Mouse (Mus musculus): ENCODE results near the gene Zfp318.

The Zfp318 gene

DNA sequence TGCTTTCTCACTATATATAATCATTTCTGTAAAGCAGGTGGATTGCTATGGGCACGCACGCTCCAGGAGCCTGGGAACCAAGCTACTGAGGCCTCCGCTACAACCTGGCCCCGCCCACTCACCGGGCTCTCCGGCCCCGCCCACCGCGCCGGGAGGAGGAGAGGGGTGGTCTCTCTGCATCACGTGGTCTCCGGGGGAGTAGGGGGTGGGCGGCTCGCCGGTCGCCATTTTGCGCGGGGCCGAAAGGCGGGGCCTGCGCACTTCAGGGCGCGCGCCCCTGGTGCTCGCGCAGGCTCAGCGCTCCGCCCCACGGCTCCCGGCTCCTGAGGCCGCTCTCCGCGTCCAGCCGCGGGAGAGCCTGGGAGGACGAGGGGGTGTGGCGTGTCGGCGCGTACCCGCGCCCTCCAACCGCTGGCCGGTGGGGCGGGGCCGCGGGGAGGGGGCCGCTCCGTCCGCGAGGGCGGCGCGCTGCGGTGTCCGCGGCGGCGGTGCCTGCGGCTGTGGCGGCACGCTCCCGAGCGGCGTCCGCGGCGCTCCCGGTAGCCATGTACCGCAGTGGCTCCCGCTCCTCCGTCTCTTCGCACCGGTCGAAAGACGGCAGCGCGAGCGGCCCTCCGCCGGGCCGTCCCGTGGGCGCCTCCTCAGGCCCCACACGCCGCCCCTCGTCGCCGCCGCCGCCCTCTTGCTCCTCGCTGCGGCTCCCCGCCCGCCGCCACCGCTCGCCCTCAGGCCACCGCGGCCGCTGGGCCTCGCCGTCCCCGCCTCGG, at the start of gene Zfp318:
Gene Zfp318 (plus strand): TSS at position 438 of the 767 bp plus-strand sequence.
- DNase-seq (ENCODE audit: low spot score in 2 of 2), result peak; percentile 97

DNA sequence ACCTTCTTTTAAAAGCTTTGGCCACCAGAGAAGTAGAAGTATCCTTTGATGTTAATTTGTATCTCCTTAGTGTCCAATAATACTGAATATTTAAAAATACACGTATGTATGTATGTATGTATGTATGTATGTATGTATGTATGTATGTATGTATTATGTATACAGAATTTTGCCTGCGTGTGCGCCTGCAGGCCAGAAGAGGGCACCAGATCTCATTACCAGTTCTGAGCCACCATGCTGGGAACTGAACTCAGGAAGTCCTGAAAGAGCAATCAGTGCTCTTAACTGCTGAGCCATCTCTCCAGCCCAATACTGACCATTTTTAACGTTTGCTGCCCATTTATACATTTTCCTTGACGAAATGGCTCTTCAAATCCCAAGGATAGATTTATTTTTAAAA, 47.1 kb upstream of the Zfp318 start:
- DNase-seq (ENCODE audit: low spot score in 2 of 2), result no peak

DNA sequence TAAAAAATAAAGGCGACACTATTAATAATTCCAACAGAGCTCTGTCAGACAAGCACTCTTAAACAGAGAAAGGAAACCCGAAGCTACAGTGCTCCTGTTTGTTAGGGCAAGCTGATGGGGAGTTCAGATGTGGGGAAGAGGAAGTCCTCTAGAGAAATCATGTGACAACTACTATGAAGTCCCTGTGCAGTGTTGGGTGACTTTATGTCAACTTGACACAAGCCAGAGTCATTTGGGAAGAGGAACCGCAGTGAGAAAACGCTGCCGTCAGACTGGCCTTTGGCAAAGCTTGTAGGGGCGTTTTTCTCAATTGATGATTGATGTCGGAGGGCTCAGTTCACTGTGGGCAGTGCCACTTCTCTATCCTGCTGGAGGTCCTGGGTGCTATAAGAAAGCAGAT, 42.3 kb upstream of the Zfp318 start:
- no peak for DNase-seq (ENCODE audit: low spot score in 2 of 2)

GRCm38 (mm10) chr17:46351026-46351700, 32.4 kb upstream of the Zfp318 start:
- DNase-seq (ENCODE audit: low spot score in 2 of 2), result no peak

DNA sequence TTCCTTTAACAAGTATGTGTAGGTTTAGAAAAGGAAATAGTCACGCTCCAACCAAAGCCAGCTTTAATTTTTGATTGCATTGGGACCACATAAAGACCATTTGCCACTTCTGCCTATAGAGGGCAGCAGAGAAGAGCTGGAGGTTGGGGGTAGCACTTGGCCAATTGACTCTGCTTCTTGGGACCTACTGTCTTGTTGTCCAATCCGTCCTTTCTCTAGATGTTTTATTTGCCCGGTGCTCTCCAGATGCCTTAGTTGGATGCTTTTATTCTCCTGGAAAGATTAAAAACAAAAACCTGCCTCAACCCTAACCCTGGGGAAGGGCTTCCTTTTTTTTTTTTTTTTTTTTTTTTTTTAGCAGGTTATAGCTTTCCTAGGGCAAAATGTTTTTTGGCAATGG, 11.7 kb upstream of the Zfp318 start:
- DNase-seq (ENCODE audit: low spot score in 2 of 2), result peak in 1 of 2 experiments; percentile 8

DNA sequence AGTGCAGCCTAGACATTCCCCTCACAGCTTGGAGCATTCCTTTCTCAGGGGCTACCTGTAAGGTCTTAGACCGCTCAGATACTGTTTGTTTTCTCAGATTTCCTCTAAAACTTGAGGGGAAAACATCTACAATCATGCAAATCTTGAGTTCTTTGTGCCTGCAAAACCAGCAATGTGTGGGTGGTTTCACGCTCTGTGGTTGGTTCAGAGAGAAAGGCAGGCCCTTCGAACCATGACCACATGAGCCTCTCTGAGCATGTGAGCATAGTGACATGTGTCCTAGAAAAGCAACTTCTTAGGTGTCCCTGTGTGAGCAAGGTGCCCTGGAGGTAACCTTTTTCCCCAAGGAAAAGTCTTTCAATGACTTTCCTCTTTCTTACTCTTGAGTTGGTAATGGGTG, 5.0 kb upstream of the Zfp318 start:
- no peak for DNase-seq (ENCODE audit: low spot score in 2 of 2)

DNA sequence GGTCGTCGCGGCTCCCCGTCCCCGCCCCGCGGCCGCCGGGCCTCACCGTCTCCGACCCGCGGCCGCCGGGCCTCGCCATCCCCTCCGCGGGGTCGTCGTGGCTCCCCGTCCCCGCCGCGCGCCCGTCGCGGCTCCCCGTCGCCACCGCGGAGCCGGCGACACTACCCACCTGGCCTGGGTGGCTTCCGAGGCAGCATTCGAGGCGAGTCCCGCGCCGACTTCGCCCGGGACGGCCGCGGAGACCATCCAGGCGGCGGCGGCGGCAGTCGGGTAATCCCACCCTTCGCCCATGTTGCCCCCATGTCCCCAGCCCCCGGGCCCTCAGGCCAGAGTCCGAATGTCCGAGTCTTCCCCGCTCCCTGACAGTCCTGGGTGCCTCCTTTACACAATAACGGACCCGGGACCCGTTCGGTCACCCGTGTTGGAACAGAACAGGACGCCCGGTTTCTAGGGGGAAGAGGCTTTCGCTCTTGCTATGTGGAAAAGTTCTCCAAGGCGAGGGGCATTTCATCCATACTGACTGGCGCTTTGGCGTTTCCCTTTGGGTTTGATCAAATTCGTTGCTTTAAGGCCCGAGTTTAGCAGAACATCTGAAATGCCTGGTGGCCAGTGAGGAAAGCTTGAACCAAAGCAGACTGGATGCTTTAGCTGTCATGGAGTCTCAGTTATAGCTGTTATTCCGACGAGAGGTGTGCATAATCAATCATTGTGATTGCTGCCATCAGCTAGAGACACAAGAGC, 700 bp downstream of the Zfp318 start:
- DNase-seq (ENCODE audit: low spot score in 2 of 2), result peak in 1 of 2 experiments; percentile 49

DNA sequence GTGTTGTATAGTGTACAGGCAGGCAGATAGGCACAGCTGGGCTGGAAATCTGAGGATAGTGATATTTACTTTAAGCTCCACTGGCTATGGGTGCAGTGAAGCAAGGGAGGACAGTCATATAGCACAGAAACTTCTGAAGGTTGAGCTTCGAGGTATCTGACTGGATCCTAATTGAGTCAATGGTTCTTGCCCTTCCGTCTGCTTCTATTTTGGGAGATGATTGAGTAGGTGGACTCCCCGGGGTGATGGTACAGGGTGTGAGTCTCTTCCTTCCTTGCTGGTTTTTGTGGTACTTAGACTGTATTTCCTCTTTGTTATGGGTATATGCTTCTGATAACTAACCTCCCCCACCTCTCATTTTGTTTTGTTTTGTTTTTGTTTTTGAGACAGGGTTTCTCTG, 4.7 kb downstream of the Zfp318 start:
- DNase-seq (ENCODE audit: low spot score in 2 of 2), result no peak

GRCm38 (mm10) chr17:46393012-46393411, 9.5 kb downstream of the Zfp318 start:
- no peak for DNase-seq (ENCODE audit: low spot score in 2 of 2)

DNA sequence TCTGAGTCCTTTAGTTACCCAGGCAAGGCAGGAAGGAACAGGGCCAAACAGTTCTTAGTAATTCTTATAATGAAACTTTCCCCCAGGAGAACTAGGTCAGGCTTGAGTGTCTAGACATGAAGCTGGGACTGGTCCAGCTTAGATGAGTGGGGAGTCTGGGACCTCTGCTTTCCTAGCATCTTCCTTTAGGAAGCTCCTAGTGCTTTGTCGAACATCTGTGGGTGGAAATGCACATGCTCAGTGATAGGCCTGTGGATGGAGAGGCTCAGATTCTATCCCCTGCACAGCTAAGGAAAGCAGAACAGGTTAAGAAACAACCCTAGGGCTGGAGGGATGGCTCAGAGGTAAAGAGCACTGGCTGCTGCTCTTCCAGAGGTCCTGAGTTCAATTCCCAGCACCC, 11.1 kb downstream of the Zfp318 start:
- no peak for DNase-seq (ENCODE audit: low spot score in 2 of 2)

DNA sequence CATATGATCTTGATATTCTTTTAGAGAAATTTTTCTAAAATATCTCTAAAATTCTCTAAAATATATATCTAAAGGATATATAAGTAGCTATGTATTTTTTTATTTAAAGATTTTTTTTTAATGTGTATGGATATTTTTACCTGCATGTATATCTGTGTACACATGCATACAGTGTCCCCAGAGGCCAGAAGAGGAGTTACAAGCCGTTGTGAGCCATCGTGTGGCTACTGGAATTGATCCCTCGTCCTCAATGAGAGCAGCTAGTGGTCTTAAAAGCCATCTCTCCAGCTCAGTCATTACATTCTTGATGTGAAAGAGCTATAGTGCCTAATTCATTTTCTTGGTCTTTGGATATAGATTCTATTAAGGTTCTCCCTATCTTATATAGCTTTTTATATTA, 24.9 kb downstream of the Zfp318 start:
- no peak for DNase-seq (ENCODE audit: low spot score in 2 of 2)

- DNase-seq (ENCODE audit: low spot score in 2 of 2), result no peak
These were observed 35.1 kb downstream of the Zfp318 start for GRCm38 (mm10) chr17:46418628-46419027.

- DNase-seq (ENCODE audit: low spot score in 2 of 2), result no peak
These were observed 36.2 kb downstream of the Zfp318 start for GRCm38 (mm10) chr17:46419717-46420116.

GRCm38 (mm10) chr17:46426496-46426895, 43.0 kb downstream of the Zfp318 start:
- DNase-seq (ENCODE audit: low spot score in 2 of 2), result no peak

DNA sequence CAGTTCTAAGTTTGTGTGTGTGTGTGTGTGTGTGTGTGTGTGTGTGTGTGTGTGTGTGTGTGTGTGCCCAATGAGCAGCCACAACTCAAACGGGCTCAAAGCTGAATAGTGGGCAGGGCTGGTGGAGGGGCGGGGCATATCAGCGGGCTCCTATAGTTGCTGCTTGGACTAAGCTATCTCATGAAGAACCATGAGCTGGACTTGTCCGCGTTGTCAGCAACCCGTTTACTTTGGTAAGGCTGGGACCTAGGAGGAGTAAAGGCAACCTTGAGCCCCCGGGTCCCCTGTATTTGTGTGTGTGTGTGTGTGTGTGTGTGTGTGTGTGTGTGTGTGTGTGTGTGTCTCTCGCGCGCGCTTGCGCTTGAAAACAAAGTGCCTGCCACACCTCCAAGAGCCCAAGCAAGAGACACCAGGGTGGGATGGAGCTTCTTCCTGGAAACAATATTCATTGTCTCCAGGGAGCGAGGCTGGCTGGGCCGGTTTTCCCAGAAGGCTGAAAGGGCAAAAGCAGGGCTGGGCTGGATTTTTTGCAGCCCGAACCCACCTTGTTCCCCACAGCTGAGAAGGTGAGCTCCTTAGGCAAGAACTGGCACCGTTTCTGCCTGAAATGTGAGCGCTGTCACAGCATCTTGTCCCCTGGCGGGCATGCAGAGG, 45.4 kb downstream of the Zfp318 start, which contains the start of gene Crip3:
Gene Crip3 (plus strand): TSS at position 166 of the 654 bp plus-strand sequence.
- DNase-seq (ENCODE audit: low spot score in 2 of 2), result no peak

DNA sequence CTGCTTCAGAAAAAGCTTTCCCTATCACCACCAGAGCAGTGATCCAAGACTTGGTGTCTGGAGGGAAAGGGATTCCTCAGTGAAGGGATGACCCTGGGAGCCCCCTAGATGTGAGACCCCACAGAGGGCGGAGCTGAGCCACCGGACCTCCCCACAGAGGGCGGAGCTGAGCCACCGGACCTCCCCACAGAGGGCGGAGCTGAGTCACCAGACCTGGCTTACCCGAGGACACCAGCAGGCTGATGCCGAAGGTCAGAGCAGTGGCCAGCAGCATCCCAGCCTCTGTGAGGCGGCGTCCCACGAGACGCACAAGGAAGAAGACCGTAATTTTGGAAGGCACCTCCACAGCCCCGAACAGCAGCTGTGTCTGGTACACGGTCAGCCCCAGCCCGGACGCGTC, 50.1 kb downstream of the Zfp318 start:
- DNase-seq (ENCODE audit: low spot score in 2 of 2), result no peak

- no peak for DNase-seq (ENCODE audit: low spot score in 2 of 2)
These were observed 53.3 kb downstream of the Zfp318 start for GRCm38 (mm10) chr17:46436672-46437366.

DNA sequence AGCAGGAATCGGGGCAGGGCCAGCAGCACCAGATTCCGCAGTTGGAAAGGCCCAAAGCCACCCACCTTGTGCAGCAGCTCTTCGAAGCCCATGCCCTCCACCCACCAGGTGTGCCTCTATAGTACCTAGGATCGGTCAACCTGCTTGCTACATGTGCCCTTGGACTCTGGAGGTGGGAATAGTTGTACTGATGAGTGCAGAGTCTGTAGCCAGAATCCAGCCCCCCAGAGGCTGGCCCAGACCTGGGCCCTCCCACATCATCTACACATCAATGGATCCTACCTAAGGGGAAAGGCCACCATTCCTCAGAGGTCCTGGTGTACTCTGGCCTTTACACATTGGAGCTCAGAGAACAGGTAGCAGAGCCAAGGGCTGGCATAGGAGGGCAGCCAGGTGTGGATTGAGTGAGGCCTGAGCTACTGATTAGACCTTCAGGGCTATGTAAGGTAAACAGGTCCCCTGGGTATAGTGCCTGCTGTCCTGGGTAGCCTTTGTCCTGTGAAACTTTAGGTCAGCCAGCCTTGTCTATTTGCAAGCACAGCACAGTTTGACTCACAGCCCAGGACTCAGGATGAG, 54.9 kb downstream of the Zfp318 start, which contains the start of gene Slc22a7:
Gene Slc22a7 (minus strand): TSS at position 160 of the 576 bp plus-strand sequence.
- no peak for DNase-seq (ENCODE audit: low spot score in 2 of 2)

GRCm38 (mm10) chr17:46439176-46439575, 55.6 kb downstream of the Zfp318 start:
- DNase-seq (ENCODE audit: low spot score in 2 of 2), result no peak

GRCm38 (mm10) chr17:46444839-46445579, 61.5 kb downstream of the Zfp318 start:
- no peak for DNase-seq (ENCODE audit: low spot score in 2 of 2)

Data from urinary bladder, adult 18-20 months (tissue).